Mouse (Mus musculus) activated CD4-positive, CD25-positive, alpha-beta regulatory T cell, adult 4 months (primary cell): ENCODE results near the gene Cadm1. TPM values are rescaled to one million over a fixed set of nuclear protein-coding genes. Genes with fewer than 3 reads are reported as not detected.

ENCODE experiments used
- ATAC-seq: one replicate; pipeline ENCODE4 v1.8.0; 2017
- polyA plus RNA-seq, 2 experiments: library from polyadenylated mRNA; unstranded; fragments of 100-300 nt; shearing (Covaris generic); gene quantifications; one replicate each; pipeline ENCODE4 v1.2.1; 2017

The Cadm1 gene
- polyA plus RNA-seq, 2 experiments from 2014 or later: 0.12 to 0.36 TPM

- ATAC-seq: no peak
Observed at GRCm38 (mm10) chr9:47803531-47804105, 273.6 kb downstream of the Cadm1 start.

GRCm38 (mm10) chr9:47805658-47806057, 275.7 kb downstream of the Cadm1 start:
- ATAC-seq: no peak

GRCm38 (mm10) chr9:47825668-47826067, 295.7 kb downstream of the Cadm1 start:
- ATAC-seq: no peak

DNA sequence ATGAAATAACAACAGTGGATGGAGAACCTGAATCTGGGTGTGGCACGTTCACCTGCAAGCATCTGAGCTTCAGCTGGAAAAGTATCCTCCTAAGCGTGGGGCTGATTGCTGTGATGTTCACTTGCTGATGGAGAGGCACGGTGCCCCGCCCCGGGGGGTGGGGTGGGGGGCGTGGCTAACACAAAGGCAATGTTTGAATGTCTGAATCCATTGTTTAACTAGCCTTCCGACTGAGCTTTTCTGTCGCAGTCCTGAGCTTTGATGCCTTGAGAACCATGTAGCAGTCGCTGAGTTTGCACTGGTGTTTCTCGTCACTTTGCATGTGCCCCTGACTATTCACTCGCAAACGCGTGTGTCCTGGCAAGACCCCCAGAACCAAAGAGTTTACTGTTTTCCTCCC, 298.8 kb downstream of the Cadm1 start:
- ATAC-seq: no peak

GRCm38 (mm10) chr9:47829204-47829603, 299.2 kb downstream of the Cadm1 start:
- ATAC-seq: no peak

GRCm38 (mm10) chr9:47829846-47830245, 299.9 kb downstream of the Cadm1 start:
- no peak for ATAC-seq

- no peak for ATAC-seq
Observed at GRCm38 (mm10) chr9:47831412-47831811, 301.4 kb downstream of the Cadm1 start.

- ATAC-seq: no peak
Observed at GRCm38 (mm10) chr9:47838170-47838569, 308.2 kb downstream of the Cadm1 start.

GRCm38 (mm10) chr9:47838890-47839691, 309.1 kb downstream of the Cadm1 start:
- no peak for ATAC-seq

DNA sequence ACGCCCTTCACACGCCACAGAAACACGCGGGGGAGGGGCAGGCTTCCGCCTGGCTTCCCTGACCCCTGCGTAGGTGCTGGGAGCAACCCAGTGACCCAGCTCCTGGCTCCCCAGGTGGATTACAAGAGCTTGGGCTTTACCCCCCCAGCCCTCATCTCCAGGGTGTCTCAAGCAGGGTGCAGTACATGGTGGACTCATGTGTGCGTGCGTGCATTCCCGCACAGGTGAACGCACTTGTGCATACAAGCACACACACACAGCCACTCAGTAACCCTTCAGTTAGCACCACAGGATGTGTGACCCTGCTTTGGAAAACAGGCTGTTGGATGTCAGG, 309.7 kb downstream of the Cadm1 start:
- no peak for ATAC-seq

GRCm38 (mm10) chr9:47843328-47843727, 313.4 kb downstream of the Cadm1 start:
- no peak for ATAC-seq

GRCm38 (mm10) chr9:47846275-47846674, 316.3 kb downstream of the Cadm1 start:
- no peak for ATAC-seq

- no peak for ATAC-seq
Observed at GRCm38 (mm10) chr9:47846926-47847325, 317.0 kb downstream of the Cadm1 start.

DNA sequence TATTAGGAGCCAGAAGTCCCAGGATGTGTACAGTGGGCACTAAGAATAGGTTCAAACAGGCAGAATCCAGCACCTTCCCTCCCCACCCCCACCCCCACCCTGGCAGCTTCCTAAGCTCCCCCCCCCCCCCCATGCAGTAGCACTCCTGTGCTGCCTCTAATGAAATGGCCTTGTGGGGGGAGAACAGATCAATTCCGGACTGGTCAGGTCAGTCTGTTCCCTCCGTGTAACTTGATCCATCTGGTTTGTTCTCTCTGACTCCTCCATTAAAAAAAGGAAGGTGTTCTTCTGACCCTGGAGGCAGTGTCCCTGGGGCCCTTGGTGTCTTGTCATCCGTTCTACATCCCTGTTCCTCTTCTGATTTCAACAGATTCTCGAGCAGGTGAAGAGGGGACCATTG, 317.8 kb downstream of the Cadm1 start:
- ATAC-seq: no peak

DNA sequence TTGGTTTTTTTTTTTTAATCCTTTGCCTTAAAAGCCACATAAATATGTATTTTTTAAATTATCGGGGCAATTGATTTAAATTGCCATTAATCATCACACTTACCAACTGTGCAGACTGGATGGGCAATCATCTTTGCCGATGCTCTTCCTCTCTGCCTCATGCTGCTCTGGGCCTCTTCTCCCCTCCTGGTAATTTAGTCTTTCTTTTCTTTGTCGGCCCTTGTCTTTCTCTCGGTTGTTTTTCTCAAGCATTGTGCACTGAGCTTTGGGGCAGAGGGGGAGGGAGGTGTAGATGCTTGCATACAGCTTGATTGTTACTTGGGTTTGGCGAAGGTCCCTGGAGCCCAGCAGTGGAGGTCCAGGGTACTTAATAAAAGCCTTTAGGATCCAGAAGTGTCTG, 318.8 kb downstream of the Cadm1 start:
- ATAC-seq: no peak

GRCm38 (mm10) chr9:47856311-47856710, 326.3 kb downstream of the Cadm1 start:
- ATAC-seq: no peak

- ATAC-seq: no peak
Observed at GRCm38 (mm10) chr9:47857235-47857634, 327.3 kb downstream of the Cadm1 start.

DNA sequence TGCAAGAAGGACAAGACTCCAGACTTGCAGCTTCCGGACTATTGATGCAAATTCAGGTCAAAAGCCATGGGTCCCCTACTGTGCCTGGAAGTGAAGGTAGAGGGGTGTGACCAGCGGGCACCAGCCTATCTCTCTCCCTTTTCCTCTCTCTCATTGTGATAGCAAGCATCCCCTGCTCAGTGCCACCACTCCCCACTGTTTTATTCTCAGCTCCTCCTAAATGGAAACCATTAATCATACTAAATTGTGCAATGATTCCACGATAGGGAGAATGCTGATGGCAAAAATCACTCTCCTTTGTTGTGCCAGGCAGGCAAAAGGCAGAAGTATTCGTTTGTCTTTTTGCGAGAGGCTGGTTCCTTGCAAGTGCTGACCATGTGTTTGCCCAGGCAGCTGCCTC, 328.2 kb downstream of the Cadm1 start:
- ATAC-seq: no peak

GRCm38 (mm10) chr9:47858778-47859395, 328.9 kb downstream of the Cadm1 start:
- no peak for ATAC-seq

GRCm38 (mm10) chr9:47860994-47861393, 331.0 kb downstream of the Cadm1 start:
- ATAC-seq: no peak

DNA sequence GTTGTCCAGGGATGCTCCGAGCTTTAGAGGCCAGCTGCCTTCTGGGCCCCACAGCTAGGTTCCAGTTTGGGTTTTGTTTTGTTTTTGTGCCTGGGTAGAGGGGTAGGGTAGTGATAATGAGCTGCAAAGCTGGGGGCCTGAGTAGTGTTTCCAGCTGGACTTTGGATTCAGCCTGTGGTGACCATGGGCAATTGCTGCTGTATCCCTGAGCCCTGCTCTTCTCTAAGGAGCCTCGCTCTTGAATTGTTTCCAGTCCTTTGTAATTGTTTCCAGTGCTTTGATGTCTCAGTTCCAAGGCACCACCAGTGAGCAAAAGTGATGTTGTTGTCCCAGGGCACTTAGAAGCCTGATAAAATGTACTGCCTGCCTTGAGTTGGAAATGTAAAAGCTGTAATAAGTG, 331.8 kb downstream of the Cadm1 start:
- no peak for ATAC-seq

DNA sequence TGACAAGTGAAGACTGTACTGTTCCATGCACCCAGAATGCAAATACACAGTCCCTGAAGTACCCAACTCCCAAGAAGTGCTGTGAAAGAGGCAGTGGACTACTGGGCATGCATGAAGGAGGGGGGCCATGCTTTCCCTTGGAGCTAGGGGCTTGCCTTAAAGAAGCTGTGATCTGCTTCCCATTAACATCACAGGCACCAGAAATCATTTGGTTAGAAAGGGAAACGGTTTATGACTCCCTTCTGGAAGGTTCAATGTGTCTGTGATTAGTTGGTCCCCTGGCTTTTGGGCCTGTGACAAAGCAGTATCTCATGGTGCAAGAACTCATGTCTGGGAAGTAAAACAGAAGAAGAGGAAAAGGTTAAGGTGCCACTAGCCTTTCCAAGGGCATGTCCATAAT, 336.0 kb downstream of the Cadm1 start:
- no peak for ATAC-seq

GRCm38 (mm10) chr9:47867474-47867873, 337.5 kb downstream of the Cadm1 start:
- no peak for ATAC-seq

DNA sequence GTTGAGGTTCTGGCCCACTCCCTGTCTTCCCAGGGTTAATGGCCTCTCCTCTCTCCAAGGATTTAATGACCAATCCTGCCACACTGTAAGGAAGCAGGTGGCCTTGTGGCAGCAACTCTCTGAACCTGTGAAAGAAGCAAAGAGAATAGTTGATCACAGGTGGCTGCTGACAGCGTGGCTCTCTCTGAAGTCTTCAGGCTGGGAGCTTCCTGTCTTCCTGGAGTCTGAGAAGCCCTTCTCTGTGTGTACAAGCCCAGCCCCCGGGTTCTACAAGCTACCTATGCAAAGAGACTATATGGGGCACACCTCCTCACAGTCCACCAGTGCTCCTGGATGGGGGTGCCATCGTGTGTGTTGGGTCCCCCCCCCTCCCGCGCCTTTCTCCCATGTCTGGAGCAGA, 339.7 kb downstream of the Cadm1 start:
- ATAC-seq: no peak
